In the genomic region with DNA sequence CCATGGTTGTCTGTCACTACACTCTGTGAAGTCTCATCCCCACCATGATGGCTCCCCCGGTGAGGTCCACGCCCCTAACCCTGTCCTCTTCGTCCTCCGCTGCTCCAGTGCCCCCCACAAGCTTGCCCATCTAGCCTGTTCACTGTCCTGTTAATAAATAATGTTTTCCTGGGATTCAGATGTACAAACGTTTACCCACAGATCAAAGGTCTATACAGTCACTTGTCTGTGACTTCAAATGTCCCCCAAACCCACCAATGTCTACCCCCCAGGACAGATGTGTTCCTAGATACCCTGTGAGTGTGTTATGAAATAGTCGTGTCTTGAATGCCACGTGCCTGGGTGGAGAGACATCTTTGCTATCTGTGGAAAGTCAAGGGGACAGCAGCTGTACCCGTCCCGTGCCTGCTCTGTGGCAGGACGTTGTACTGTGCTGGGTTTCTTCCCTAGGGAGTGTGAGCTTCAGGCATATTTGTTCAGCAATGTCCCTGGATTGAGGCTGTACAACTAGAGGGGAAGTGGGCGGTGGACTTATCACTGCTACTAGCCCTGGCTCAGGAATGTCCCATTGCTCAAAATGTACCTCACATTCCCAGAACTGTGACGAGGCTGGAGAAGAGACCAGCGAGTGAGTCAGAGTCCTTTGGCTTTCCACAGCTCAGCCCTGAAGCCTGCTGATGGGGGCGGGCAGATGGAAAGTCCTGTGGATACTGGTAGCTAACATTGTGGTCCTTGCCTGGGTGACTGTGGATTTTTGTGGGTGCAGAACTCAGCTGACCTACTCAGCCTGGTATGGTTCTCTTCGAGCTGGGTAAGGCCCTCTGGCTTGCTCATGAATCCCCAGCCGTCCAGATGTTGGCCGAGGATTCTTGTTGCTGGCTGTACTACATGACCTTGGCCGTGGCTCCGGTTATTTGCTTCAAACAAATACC, we compare ENCODE assay signal across 8 mouse cellular contexts. TPM values are rescaled to one million over a fixed set of nuclear protein-coding genes. Genes with fewer than 3 reads are reported as not detected.
DNase-seq lines count a peak whose midpoint lies in the region; ATAC-seq and TF ChIP-seq lines count a peak whose summit lies in the region.

No protein-coding gene starts in this region.

- WGBS in embryonic facial prominence, embryonic 14.5 days = 70% methylated on average over 18 of the region's 19 CpGs
- WGBS in embryonic facial prominence, embryonic 10.5 days = 82% methylated on average over 19 of the region's 19 CpGs
- 51% methylated on average over 19 of the region's 19 CpGs for WGBS in intestine, postnatal 0 days
- 41% methylated on average over 19 of the region's 19 CpGs for WGBS in lung, postnatal 0 days

- H3K9ac ChIP-seq in embryonic facial prominence, embryonic 14.5 days (ENCODE audit: low read depth, low read length) = no peak overlapping the region
- H3K9ac ChIP-seq in intestine, postnatal 0 days (ENCODE audit: low read depth, low read length) = no peak overlapping the region
- H3K9ac ChIP-seq in lung, postnatal 0 days (replicated peaks; ENCODE audit: low read depth) = no peak overlapping the region

- no peak overlapping the region for H3K4me3 ChIP-seq in embryonic facial prominence, embryonic 14.5 days (ENCODE audit: low read depth, low read length)
- H3K4me3 ChIP-seq in embryonic facial prominence, embryonic 10.5 days = no peak overlapping the region
- no peak overlapping the region for H3K4me3 ChIP-seq in intestine, postnatal 0 days (ENCODE audit: low read depth, low read length)
- H3K4me3 ChIP-seq in lung, postnatal 0 days (ENCODE audit: low read depth, low read length) = no peak overlapping the region

- TF ChIP-seq CTCF in intestine, postnatal 0 days (IDR thresholded peaks at IDR 0.05; ENCODE audit: low read depth) = no peak
- TF ChIP-seq CTCF in lung, postnatal 0 days (IDR thresholded peaks at IDR 0.05) = no peak

- no peaks in the 10 kb centered on the region for H3K4me1 ChIP-seq in embryonic facial prominence, embryonic 14.5 days (ENCODE audit: control insufficient read depth, insufficient read depth, low read length)
- H3K4me1 ChIP-seq in embryonic facial prominence, embryonic 10.5 days = peaks cover 23% of the 10 kb centered on the region
- no peaks in the 10 kb centered on the region for H3K4me1 ChIP-seq in intestine, postnatal 0 days (replicated peaks; ENCODE audit: control insufficient read depth, insufficient read depth, low read length)
- H3K4me1 ChIP-seq in lung, postnatal 0 days (ENCODE audit: insufficient read depth, low read depth, low read length) = peaks cover 21% of the 10 kb centered on the region

- no peak overlapping the region for H3K4me2 ChIP-seq in embryonic facial prominence, embryonic 14.5 days (ENCODE audit: low read depth, low read length)
- no peak overlapping the region for H3K4me2 ChIP-seq in intestine, postnatal 0 days (replicated peaks; ENCODE audit: low read depth)
- H3K4me2 ChIP-seq in lung, postnatal 0 days (replicated peaks; ENCODE audit: low read depth, low read length) = no peak overlapping the region

- no peak for DNase-seq in embryonic facial prominence, embryonic 14.5 days (ENCODE audit: low spot score)
- no peak for DNase-seq in embryonic facial prominence, embryonic 10.5 days (ENCODE audit: low spot score)
- peak; percentile 57 to 67 for DNase-seq in gastrocnemius, adult 8-10 months (ENCODE audit: low spot score in 2 of 2)
- DNase-seq in lung, postnatal 0 days (ENCODE audit: low spot score) = peak; percentile 94
- no peak for DNase-seq in frontal cortex, postnatal 14 days (ENCODE audit: low spot score in 2 of 2)
- no peak for DNase-seq in spleen, postnatal 36 days (ENCODE audit: low spot score in 2 of 2)
- no peak for DNase-seq in embryo, embryonic 9.5 days (ENCODE audit: extremely low spot score)

- peak; percentile 99 for TF ChIP-seq EP300 in lung, postnatal 0 days (IDR thresholded peaks at IDR 0.05)

- no peaks in the 10 kb centered on the region for H3K27me3 ChIP-seq in embryonic facial prominence, embryonic 14.5 days (replicated peaks; ENCODE audit: control insufficient read depth, insufficient read depth, low read length)
- peaks cover 13% of the 10 kb centered on the region; the same call in 1 of the 2 replicates for H3K27me3 ChIP-seq in embryonic facial prominence, embryonic 10.5 days (replicated peaks; ENCODE audit: low read depth, poor library complexity, severe bottlenecking)
- H3K27me3 ChIP-seq in intestine, postnatal 0 days (replicated peaks; ENCODE audit: control insufficient read depth, insufficient read depth, low read length) = no peaks in the 10 kb centered on the region
- no peaks in the 10 kb centered on the region for H3K27me3 ChIP-seq in lung, postnatal 0 days (replicated peaks; ENCODE audit: insufficient read depth, low read length)

- H3K27ac ChIP-seq in embryonic facial prominence, embryonic 14.5 days (replicated peaks; ENCODE audit: low read depth, low read length) = 0 out of 2 replicates have a peak overlapping the region, but pooled peaks have one; percentile 17
- H3K27ac ChIP-seq in embryonic facial prominence, embryonic 10.5 days (replicated peaks) = no peak overlapping the region
- H3K27ac ChIP-seq in intestine, postnatal 0 days (ENCODE audit: low read depth, low read length) = no peak overlapping the region; the same call in 1 of the 2 replicates
- peak overlapping the region; percentile 81 for H3K27ac ChIP-seq in lung, postnatal 0 days (ENCODE audit: low read length)

- ATAC-seq in embryonic facial prominence, embryonic 14.5 days (ENCODE audit: low read depth) = no peak
- peak; percentile 23; the same call in 1 of the 2 replicates for ATAC-seq in intestine, postnatal 0 days
- ATAC-seq in lung, postnatal 0 days = peak; percentile 93

- H3K36me3 ChIP-seq in embryonic facial prominence, embryonic 14.5 days (ENCODE audit: control insufficient read depth, insufficient read depth, low read length) = no peaks in the 10 kb centered on the region
- H3K36me3 ChIP-seq in embryonic facial prominence, embryonic 10.5 days (replicated peaks) = no peaks in the 10 kb centered on the region
- H3K36me3 ChIP-seq in intestine, postnatal 0 days (ENCODE audit: control insufficient read depth, insufficient read depth) = no peaks in the 10 kb centered on the region
- H3K36me3 ChIP-seq in lung, postnatal 0 days (ENCODE audit: insufficient read depth, low read length) = no peaks in the 10 kb centered on the region

- H3K9me3 ChIP-seq in embryonic facial prominence, embryonic 14.5 days (ENCODE audit: control insufficient read depth, low read length) = no peaks in the 10 kb centered on the region
- no peaks in the 10 kb centered on the region for H3K9me3 ChIP-seq in embryonic facial prominence, embryonic 10.5 days
- H3K9me3 ChIP-seq in intestine, postnatal 0 days (ENCODE audit: control insufficient read depth) = no peaks in the 10 kb centered on the region
- H3K9me3 ChIP-seq in lung, postnatal 0 days (ENCODE audit: low read length) = no peaks in the 10 kb centered on the region

RNA-seq across cellular contexts. Expression of gene Slc45a1, which starts 55.1 kb away (rescaled TPM):
- 1.1 and 1.2 TPM in 2 replicates for polyA plus RNA-seq in embryonic facial prominence, embryonic 14.5 days (2014; fragmentation: Nextera tagmentation; extraction: Ambion mirVana)
- polyA plus RNA-seq in embryonic facial prominence, embryonic 10.5 days (2016; fragmentation: Nextera tagmentation; extraction: Ambion mirVana) = 1.4 and 1.7 TPM in 2 replicates
- not detected for total RNA-seq in gastrocnemius, adult 8-10 months (2022)
- 0.75 and 0.81 TPM in 2 replicates for polyA plus RNA-seq in intestine, postnatal 0 days (2015; fragmentation: Nextera tagmentation; extraction: Ambion mirVana)
- polyA plus RNA-seq in lung, postnatal 0 days (2015; fragmentation: Nextera tagmentation; extraction: Ambion mirVana) = 0.04 TPM in 1 of 2 replicates, not detected in the other

Comparison
In these comparisons a context has a peak if more than half of its experiments do, and no peak if none do; other contexts are left out.
1. H3K27ac ChIP-seq: peak in embryonic facial prominence, embryonic 14.5 days (single experiment) and lung, postnatal 0 days (single experiment); none in embryonic facial prominence, embryonic 10.5 days (single experiment) and intestine, postnatal 0 days (single experiment).
2. DNase-seq: peak in gastrocnemius, adult 8-10 months (2 of 2) and lung, postnatal 0 days (single experiment); none in embryonic facial prominence, embryonic 14.5 days (single experiment), embryonic facial prominence, embryonic 10.5 days (single experiment), frontal cortex, postnatal 14 days (0 of 2), spleen, postnatal 36 days (0 of 2) and embryo, embryonic 9.5 days (single experiment).